Mouse (Mus musculus): Measurements from ENCODE around the gene Zfp518a.
A peak's percentile ranks its signal among the peaks of the same experiment; 100 is the strongest.

Zfp518a gene

GRCm38 (mm10) chr19:40894519-40895392, at the start of gene Zfp518a:
Zfp518a (plus strand) TSS chr19:40894705.
- DNase-seq (ENCODE audit: extremely low read depth, insufficient read length, low spot score) = peak; percentile 92

DNA sequence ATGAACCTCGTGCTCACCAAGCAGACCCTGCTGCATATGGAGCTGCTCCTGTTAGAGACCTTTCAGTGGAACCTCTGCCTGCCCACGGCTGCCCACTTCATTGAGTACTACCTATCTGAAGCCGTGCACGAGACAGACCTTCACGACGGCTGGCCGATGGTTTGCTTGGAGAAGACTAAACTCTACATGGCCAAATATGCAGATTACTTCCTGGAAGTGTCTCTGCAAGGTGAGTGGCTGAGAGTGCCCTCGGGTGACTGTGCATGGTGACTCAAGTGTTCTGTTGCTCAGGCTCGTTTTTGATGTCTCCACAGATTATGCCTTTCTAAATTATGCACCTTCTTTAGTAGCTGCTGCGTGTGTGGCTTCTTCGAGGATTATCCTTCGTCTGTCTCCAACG, 49.8 kb upstream of the Zfp518a start:
- DNase-seq (ENCODE audit: extremely low read depth, insufficient read length, low spot score) = no peak

DNA sequence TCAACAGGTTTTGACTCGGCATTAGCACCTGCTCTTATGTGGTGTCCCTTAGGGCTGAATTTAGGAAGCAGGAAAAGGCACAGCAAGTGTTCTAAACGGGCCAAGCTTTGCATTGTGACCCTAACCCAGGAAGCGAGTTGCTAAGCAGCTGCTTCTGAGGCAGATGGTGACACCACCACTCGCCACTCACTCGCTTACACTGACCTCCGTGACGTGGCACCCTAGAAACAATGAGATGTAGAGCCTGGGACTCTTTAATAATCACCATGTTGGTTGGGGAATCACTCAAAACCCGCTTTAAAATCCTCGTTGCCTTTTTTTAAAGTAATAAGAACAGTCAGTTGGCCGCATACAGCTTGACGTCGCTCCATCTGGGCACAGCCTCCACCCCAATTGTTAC, 45.1 kb upstream of the Zfp518a start:
- no peak for DNase-seq (ENCODE audit: extremely low read depth, insufficient read length, low spot score)

DNA sequence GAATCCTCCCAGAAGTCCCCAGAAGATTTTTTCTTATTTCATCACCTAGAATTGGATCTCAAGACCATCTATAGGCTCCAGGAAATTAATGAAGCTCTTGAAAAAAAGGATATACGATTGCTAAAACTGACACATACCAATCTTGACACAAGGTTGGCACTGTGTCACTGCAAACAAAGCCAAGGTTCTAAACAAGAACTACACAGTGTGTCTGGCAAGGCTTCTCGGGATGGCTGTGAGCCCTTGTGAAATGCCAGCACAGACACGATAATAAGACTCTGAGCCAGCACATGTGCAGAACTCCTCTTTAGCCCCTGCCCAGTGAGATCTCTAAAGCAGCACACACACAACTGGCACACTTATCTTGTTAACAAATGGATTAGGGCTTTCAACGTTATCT, 35.0 kb upstream of the Zfp518a start:
- no peak for DNase-seq (ENCODE audit: extremely low read depth, insufficient read length, low spot score)

GRCm38 (mm10) chr19:40868284-40868683, 26.2 kb upstream of the Zfp518a start:
- no peak for DNase-seq (ENCODE audit: extremely low read depth, insufficient read length, low spot score)

- no peak for DNase-seq (ENCODE audit: extremely low read depth, insufficient read length, low spot score)
Observed at GRCm38 (mm10) chr19:40869425-40870105, 24.9 kb upstream of the Zfp518a start.

DNA sequence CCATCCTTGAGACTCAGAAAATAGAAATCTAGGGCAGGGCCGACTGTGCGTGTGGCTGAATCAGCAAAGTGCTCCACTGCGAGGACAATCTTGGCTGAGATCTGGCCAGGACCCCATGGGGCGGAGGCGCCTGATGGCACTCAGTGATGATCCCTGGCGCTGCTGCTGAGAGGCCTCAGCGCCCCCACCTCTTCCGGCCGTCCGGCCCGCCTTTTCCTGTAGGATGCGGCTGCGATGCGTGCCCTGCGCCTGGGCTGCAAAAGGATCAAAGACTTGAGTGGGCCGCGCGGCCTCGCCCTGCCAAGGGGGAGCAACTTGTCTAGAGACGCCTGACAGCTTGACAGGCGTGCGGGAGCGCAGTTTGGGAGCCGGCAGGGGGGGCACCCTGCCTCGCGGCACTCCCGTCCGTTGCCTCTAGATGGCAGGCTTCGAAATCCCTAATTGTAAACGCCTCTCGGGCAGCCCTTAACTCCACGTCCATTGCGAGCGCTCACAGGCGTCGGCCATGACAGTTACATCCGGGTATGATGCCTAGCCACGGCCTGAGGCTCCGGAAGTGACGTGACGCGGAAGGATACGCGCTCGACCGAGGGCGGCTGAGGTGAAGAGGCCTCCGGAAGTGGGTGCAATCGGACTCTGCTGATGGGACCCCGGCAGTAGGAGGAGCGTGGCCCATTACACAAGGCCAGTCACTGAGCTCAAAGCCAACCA, 21.4 kb upstream of the Zfp518a start:
- peak; percentile 21 for DNase-seq (ENCODE audit: extremely low read depth, insufficient read length, low spot score)

GRCm38 (mm10) chr19:40881700-40882099, 12.8 kb upstream of the Zfp518a start:
- DNase-seq (ENCODE audit: extremely low read depth, insufficient read length, low spot score) = no peak

- no peak for DNase-seq (ENCODE audit: extremely low read depth, insufficient read length, low spot score)
Observed at GRCm38 (mm10) chr19:40888887-40889286, 5.6 kb upstream of the Zfp518a start.

DNA sequence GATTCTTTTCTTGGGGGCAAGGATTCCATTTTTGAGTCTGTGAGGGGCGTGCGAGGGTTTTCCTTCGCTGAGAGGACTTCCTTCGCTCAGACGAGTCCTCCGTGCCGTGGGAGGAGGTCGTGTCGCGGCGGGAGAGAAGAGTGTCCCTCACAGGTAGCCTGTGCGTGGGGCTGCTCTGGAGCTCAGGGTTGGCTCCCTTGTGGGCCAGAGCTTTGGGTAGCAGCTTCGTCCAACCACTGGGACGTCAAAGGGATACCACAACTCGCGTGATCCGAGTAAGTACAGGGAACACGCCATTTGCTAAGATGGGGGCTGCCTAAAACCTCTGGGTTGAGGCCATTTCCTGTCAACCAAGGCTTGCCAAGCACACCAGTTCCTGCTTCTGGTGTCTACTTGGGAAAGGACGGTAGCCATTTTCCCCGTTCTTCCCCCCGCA, 416 bp upstream of the Zfp518a start:
- DNase-seq (ENCODE audit: extremely low read depth, insufficient read length, low spot score) = no peak

GRCm38 (mm10) chr19:40895393-40895703, 843 bp downstream of the Zfp518a start:
- no peak for DNase-seq (ENCODE audit: extremely low read depth, insufficient read length, low spot score)

DNA sequence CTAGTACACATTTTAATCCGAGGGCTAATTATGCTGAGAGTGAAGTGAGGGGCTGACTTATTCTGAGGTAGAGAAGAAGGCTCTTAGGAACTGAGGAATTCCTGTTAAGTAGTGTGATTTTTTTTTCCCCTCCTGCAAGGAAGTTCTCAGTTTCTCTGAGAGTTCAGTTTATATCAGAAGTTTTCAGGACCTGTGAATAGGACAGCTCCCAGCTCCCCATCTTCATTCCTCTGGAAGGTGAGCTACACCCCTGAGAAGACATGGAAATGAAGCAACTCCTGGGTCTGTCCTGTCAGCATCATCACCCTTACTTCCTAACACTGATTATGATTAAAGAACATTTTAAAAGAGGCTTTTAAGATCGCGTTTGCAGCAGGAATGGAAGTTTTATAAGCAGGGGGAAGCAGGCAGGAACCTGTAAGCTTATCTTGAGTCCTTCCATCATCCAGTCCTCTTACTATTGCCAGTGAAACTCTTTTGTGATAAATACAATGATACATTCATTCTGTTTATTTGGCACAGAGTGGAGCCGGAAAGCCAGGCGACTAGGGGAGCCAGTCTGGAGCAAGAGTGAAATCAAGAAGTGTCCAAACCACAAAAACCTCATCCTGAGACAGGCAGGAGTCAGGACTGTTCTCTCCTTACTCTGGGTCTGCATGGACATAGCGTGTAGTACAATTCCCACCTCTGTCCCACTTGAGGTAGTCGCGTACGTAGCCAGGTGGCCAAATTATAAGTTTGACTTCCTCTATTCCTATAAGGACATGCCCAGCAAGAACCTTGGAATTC, 37.3 kb downstream of the Zfp518a start:
- no peak for DNase-seq (ENCODE audit: extremely low read depth, insufficient read length, low spot score)

GRCm38 (mm10) chr19:40935376-40935775, 40.9 kb downstream of the Zfp518a start:
- DNase-seq (ENCODE audit: extremely low read depth, insufficient read length, low spot score) = no peak

GRCm38 (mm10) chr19:40936038-40936437, 41.5 kb downstream of the Zfp518a start:
- no peak for DNase-seq (ENCODE audit: extremely low read depth, insufficient read length, low spot score)

- no peak for DNase-seq (ENCODE audit: extremely low read depth, insufficient read length, low spot score)
Observed at GRCm38 (mm10) chr19:40943552-40943951, 49.0 kb downstream of the Zfp518a start.

- no peak for DNase-seq (ENCODE audit: extremely low read depth, insufficient read length, low spot score)
Observed at GRCm38 (mm10) chr19:40946937-40947577, 52.6 kb downstream of the Zfp518a start.

- DNase-seq (ENCODE audit: extremely low read depth, insufficient read length, low spot score) = no peak
Observed at GRCm38 (mm10) chr19:40958981-40959380, 64.5 kb downstream of the Zfp518a start.

- peak; percentile 35 for DNase-seq (ENCODE audit: extremely low read depth, insufficient read length, low spot score)
Observed at GRCm38 (mm10) chr19:40962988-40963387, 68.5 kb downstream of the Zfp518a start.

GRCm38 (mm10) chr19:40964367-40964891, 69.9 kb downstream of the Zfp518a start:
- DNase-seq (ENCODE audit: extremely low read depth, insufficient read length, low spot score) = no peak
